Mouse (Mus musculus): ENCODE measurements around the gene Mettl8.

Gene Mettl8

DNA sequence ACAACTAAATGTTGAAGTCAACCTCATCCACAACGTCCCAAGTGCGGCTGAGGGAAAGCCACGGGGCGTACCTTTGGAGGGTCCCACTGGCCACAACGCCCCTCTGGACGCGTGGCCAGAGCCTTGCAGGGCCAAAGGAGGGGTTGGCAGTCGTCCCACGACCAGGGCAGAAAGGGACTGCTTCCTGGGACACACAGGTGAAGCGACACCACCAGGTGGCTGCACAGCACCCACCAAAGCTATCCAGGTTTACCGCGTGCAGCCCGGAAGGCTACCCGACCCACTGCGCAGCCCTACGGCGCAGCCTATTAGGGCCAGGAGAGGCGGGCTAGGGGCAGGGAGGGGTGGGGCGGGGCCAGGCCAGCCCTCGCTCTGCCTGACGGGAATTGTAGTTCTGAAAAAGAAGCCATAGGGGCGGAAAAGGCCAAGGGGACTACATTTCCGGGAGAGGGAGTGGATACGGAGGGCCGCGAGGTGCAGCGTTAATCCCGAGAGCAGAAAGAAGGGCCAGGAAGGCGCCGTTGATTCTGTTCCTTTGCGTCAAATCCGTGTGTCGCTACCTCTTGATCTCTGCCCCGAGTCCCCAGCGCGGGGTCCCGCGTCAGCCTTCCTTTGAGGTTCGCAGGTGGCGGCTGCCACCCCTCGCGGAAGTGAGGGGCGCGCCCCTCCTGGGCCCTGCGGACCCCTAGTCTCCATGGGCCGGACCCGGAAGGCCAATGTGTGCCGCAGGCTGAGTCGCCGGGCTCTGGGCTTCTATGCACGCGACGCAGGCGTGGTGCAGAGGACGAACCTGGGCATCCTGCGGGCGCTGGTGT, at the start of gene Mettl8, which contains the start of gene Dcaf17:
TSS of gene Mettl8 (minus strand) at position 284 of the 815 bp plus-strand sequence.
TSS of gene Dcaf17 (plus strand) at position 29 of the 815 bp plus-strand sequence.
- DNase-seq (ENCODE audit: low read depth, low spot score) = peak; percentile 93

GRCm38 (mm10) chr2:71104696-71105095, 49.3 kb upstream of the Mettl8 start:
- no peak for DNase-seq (ENCODE audit: low read depth, low spot score)

GRCm38 (mm10) chr2:71103292-71103680, 47.9 kb upstream of the Mettl8 start:
- no peak for DNase-seq (ENCODE audit: low read depth, low spot score)

DNA sequence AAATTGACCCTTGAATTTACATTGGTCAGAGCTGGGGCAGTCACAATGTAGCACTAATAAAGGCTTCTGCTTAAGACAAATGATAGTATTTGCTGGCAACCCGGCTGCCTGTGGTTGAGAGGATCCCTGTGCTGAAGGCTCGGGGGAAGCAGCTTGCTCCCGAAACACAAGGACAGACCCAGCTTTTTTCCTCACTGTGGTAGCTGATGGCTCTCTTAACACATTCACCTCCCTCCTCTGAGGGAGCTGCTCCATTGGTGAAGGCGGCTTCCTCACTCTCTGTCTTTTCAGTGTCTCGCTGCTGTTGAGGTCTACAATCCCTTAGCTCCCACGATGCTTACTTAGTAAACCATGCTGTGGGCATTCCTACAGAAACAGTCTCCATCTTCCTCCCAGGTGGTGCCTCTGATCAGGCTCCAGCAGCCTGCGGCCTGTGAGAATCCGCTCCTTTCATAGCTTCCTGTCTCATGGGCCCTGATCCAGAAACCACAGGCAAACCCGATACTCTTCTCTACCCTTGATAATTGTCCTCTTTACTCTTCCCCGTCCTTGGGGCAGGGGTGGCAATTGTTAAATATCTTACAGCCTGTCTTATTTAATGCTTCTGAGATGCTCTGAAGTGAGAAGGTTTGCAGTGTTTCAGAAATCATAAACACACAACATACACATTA, 47.4 kb upstream of the Mettl8 start:
- DNase-seq (ENCODE audit: low read depth, low spot score) = no peak

GRCm38 (mm10) chr2:71096170-71096569, 40.8 kb upstream of the Mettl8 start:
- no peak for DNase-seq (ENCODE audit: low read depth, low spot score)

- no peak for DNase-seq (ENCODE audit: low read depth, low spot score)
These were observed 35.5 kb upstream of the Mettl8 start for GRCm38 (mm10) chr2:71090660-71091445.

- DNase-seq (ENCODE audit: low read depth, low spot score) = no peak
These were observed 34.4 kb upstream of the Mettl8 start for GRCm38 (mm10) chr2:71089766-71090165.

GRCm38 (mm10) chr2:71083454-71084193, 28.2 kb upstream of the Mettl8 start:
- DNase-seq (ENCODE audit: low read depth, low spot score) = no peak

DNA sequence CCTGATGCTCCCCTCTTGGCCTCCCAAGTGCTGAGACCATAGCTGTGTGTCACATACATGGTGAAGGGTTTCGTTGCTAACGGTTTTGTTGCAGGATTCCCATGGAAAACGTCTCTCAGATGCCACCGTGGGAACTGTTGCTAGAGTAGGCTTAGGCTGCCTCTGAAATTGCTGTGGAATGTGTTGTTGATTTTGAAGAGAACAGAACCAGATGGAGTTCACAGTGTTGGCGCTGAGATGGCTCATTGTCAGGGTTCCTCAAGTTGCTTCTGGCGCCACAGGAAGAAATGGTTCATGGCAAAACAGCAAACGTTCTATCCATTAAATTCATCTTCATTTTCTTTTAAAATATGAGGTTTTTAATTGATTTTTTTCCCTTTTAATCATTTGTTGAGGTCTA, 27.0 kb upstream of the Mettl8 start:
- no peak for DNase-seq (ENCODE audit: low read depth, low spot score)

- DNase-seq (ENCODE audit: low read depth, low spot score) = no peak
These were observed 18.4 kb upstream of the Mettl8 start for GRCm38 (mm10) chr2:71073828-71074227.

DNA sequence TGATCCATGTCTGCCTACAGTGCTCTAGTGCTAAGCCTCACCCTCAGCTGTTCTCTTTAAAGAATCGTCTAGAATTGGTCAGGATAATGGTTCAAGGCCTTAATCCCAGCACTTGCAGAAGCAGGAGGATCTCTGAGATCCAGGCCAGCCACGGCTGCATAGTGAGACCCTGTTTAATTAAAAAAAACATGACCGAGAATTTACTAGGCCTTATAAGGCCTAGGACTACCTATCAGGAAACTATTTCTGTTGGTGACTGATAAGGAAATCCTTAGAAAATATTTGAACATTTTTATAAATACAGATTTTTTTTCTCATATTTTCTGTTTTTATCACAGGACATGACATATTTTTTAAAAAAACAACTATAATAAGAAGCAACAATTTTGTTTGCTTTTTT, 17.9 kb upstream of the Mettl8 start:
- DNase-seq (ENCODE audit: low read depth, low spot score) = no peak

DNA sequence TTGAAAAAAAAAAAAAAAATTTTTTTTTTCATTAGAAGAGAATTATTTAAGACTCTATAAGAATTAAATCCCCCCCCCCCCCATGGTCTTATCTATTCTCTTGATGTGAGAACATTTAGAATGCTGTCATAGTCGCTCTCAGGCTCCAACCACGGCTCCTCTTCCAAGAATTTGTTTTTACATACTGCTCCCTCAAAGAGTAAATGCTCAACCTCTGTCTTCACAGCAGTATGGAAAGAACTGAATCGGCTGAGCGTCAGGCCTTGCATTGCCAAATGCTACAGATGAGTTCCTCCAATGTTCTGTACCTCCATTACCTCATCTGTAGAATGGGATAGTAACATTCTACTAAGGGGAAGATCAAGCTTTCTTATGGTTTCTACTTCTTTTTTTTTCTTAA, 16.2 kb upstream of the Mettl8 start:
- DNase-seq (ENCODE audit: low read depth, low spot score) = no peak

- no peak for DNase-seq (ENCODE audit: low read depth, low spot score)
These were observed 892 bp upstream of the Mettl8 start for GRCm38 (mm10) chr2:71056115-71056835.

- no peak for DNase-seq (ENCODE audit: low read depth, low spot score)
These were observed 667 bp downstream of the Mettl8 start for GRCm38 (mm10) chr2:71054716-71055115.

- no peak for DNase-seq (ENCODE audit: low read depth, low spot score)
These were observed 4.9 kb downstream of the Mettl8 start for GRCm38 (mm10) chr2:71050511-71050910.

- no peak for DNase-seq (ENCODE audit: low read depth, low spot score)
These were observed 6.5 kb downstream of the Mettl8 start for GRCm38 (mm10) chr2:71048896-71049295.

- no peak for DNase-seq (ENCODE audit: low read depth, low spot score)
These were observed 8.5 kb downstream of the Mettl8 start for GRCm38 (mm10) chr2:71046751-71047320.

DNA sequence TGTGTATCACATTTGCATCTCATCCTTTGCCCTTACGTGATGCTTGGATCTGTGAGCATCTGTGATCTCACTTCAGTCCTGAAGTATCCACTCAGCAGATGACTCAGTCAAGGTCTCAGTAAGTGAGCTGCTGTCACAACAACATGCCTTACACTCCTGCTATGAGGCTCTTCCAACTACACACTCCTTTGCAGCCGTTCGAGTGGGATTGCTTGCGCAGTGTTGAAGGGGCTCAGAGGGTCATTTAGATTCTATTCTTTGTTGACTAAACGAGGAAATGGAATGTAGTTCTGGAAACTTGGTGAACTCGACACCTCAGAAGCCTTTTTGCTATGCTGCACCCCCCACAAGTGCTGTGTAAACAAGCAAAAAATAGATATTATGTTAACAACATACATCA, 9.2 kb downstream of the Mettl8 start:
- no peak for DNase-seq (ENCODE audit: low read depth, low spot score)

DNA sequence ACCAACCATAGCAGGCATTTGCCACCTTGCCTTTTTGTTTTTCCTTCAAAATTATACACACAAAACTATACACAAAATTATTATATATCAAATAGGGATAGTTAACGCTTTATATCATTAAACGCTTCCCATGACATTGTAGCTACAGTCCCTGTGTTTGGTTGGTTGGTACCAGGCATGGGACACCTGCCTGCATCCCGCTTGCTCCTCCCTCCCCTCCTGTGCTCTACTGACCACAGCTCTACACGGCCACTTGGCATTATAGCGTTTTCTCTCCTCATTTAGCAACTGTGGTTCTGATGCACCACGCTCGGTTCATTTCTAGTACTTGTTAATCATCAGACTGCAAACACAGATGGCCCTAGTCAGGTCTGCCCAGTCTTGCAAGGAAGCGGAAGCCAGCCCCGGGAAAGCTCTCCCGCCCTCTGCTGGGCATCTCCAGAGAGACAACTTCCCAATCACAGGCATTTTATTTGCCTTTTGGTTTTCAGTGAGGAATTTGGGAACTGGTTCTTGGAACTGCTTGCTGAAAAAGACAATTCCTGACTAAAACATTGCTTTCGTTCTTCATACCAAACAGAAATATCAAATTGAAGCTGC, 15.8 kb downstream of the Mettl8 start:
- peak; percentile 72 for DNase-seq (ENCODE audit: low read depth, low spot score)

GRCm38 (mm10) chr2:71037447-71037846, 17.9 kb downstream of the Mettl8 start:
- no peak for DNase-seq (ENCODE audit: low read depth, low spot score)

Measured in brain, embryonic 18.5 days (tissue).